Mouse (Mus musculus) ES-E14 (cell line): ENCODE results near the gene Itpk1. TPM values are rescaled to one million over a fixed set of nuclear protein-coding genes. Genes with fewer than 3 reads are reported as not detected.

Experiments
- DNase-seq: peaks from one replicate; pipeline ENCODE4 v3.0.0-alpha.2; 2013; ENCODE audit warnings: low read depth, low spot score
- H3K27ac ChIP-seq: 2 replicates; pipeline ENCODE4 v1.5.1; 2012; ENCODE audit warnings: low read depth, mild to moderate bottlenecking, low read length, moderate library complexity, mixed read lengths; ENCODE audit not compliant: poor library complexity, insufficient read depth, severe bottlenecking
- H3K36me3 ChIP-seq: 2 replicates; pipeline ENCODE4 v1.6.1; 2012; ENCODE audit warnings: mild to moderate bottlenecking, low read length, moderate library complexity, mixed read lengths; ENCODE audit not compliant: control insufficient read depth, poor library complexity, insufficient read depth, severe bottlenecking
- H3K4me1 ChIP-seq, 2 experiments: fragments of 150-350 bp in 1 of 2; sonication (generic) in 1 of 2; 2 replicates each; pipeline ENCODE4 v1.6.1; 2012; ENCODE audit warnings: low read length in 2 of 2, mild to moderate bottlenecking in 1 of 2, mixed read lengths in 1 of 2; ENCODE audit not compliant: control insufficient read depth in 2 of 2, insufficient read depth in 2 of 2, poor library complexity in 1 of 2
- H3K4me3 ChIP-seq, 2 experiments: fragments of 150-350 bp in 1 of 2; sonication (generic) in 1 of 2; 2 replicates each; pipeline ENCODE4 v1.5.1; 2012; ENCODE audit warnings: low read length in 2 of 2, low read depth in 1 of 2, mild to moderate bottlenecking in 1 of 2, mixed read lengths in 1 of 2; ENCODE audit not compliant: insufficient read depth in 1 of 2, poor library complexity in 1 of 2, severe bottlenecking in 1 of 2
- H3K9ac ChIP-seq: 2 replicates; pipeline ENCODE4 v1.6.1; 2012; ENCODE audit warnings: low read depth, mild to moderate bottlenecking, low read length, mixed read lengths; ENCODE audit not compliant: poor library complexity, insufficient read depth, severe bottlenecking
- H3K9me3 ChIP-seq: fragments of 150-350 bp; sonication (generic); 2 replicates; pipeline ENCODE4 v1.6.1; 2012; ENCODE audit warnings: low read depth, mild to moderate bottlenecking, low read length; ENCODE audit not compliant: control insufficient read depth, insufficient read depth
- CHD2 ChIP-seq: IDR thresholded peaks from 2 replicates; pipeline ENCODE4 v1.6.1; 2014; ENCODE audit warnings: mild to moderate bottlenecking, low read depth, low read length, inconsistent platforms
- HCFC1 ChIP-seq: IDR thresholded peaks from 2 replicates; pipeline ENCODE4 v1.6.1; 2012; ENCODE audit warnings: low read length, inconsistent platforms, borderline replicate concordance; ENCODE audit not compliant: insufficient read depth
- MAFK ChIP-seq: IDR thresholded peaks from 2 replicates; pipeline ENCODE4 v1.6.1; 2014; ENCODE audit warnings: mild to moderate bottlenecking, low read depth, low read length, inconsistent platforms; ENCODE audit not compliant: insufficient read depth
- ZC3H11A ChIP-seq: IDR thresholded peaks from 2 replicates; pipeline ENCODE4 v1.6.1; 2012; ENCODE audit warnings: low read depth, mild to moderate bottlenecking, inconsistent platforms, low read length, borderline replicate concordance
- ZNF384 ChIP-seq: IDR thresholded peaks from 2 replicates; pipeline ENCODE4 v1.6.1; 2012; ENCODE audit warnings: low read depth, low read length, inconsistent platforms
- in situ Hi-C, 2 experiments: fragments of 600-800 bp; cut with MboI; formaldehyde crosslinking; loops; one replicate each; pipeline ENCODE4 v1.15.1; 2025; ENCODE audit warnings: low sequenced_read_pairs in 2 of 2, inconsistent platforms in 1 of 2; ENCODE audit not compliant: unreplicated experiment in 2 of 2
- total RNA-seq: library from RNA; depleted of rRNA; stranded (reverse); fragments of 300-350 nt; gene quantifications from 2 replicates; pipeline ENCODE4 v1.2.3, GENCODE M21; 2012

Itpk1 gene
- total RNA-seq, 1 experiment, result 33.1 TPM

DNA sequence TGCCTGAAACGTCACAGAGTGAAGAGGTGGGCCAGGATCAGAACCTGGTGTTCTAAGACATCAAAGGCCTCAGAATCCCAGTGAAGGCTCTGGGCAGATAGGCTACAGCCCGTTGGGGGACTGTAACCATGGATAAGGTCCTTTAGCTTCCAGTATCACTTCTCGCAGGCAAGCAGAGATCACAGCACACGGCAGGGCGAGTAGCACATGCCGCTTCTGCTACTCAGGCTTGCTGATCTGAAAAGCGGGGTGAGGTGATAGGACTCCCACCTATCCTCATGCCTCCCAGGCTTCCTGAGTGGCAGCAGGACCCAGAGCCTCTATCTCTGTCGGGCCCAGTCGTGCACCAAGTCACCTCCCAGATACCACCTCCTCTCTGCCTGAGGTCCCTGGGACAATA is 133.1 kb downstream of the Itpk1 start:
- no peak overlapping the region for H3K27ac ChIP-seq
- H3K36me3 ChIP-seq, result peaks cover 59% of the 10 kb centered on the region
- H3K9ac ChIP-seq, result no peak overlapping the region
- H3K9me3 ChIP-seq, result no peaks in the 10 kb centered on the region
- no peak overlapping the region for H3K4me3 ChIP-seq
- peaks cover 0 to 3% of the 10 kb centered on the region in 2 experiments; a peak in 1 of 4 replicates for H3K4me1 ChIP-seq
- TF ChIP-seq ZNF384 (no peak), CHD2 (no peak), HCFC1 (no peak), MAFK (no peak), ZC3H11A (no peak)
- in situ Hi-C loops, result no loop called here
- no peak for DNase-seq

DNA sequence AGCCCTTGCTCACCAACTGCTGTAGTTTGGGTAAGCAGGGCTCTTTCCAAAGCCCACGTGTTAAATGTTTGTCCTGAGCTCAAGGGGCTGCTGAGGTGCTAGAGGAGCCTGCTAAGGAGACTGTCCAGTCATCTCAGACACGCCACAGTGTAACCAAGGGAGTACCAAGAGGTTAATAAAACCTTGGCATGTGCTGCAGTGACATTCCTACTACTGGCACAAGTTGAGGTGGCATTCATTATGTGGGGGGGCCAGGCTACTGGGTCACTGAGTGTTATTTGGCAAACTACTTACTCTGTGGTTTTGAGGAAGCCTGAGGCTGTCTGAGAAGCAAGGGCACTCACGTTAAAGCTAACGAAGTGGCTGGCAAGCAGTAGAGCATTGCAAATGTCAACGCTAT is 134.0 kb downstream of the Itpk1 start:
- Histone ChIP-seq H3K9me3 (no peaks in the 10 kb centered on the region), H3K36me3 (peaks cover 59% of the 10 kb centered on the region), H3K27ac (no peak overlapping the region), H3K9ac (no peak overlapping the region), H3K4me1 (peaks cover 0 to 3% of the 10 kb centered on the region in 2 experiments; a peak in 1 of 4 replicates), H3K4me3 (no peak overlapping the region)
- TF ChIP-seq ZNF384 (no peak), ZC3H11A (no peak), MAFK (no peak), CHD2 (no peak), HCFC1 (no peak)
- DNase-seq, result no peak
- in situ Hi-C loops, result no loop called here

DNA sequence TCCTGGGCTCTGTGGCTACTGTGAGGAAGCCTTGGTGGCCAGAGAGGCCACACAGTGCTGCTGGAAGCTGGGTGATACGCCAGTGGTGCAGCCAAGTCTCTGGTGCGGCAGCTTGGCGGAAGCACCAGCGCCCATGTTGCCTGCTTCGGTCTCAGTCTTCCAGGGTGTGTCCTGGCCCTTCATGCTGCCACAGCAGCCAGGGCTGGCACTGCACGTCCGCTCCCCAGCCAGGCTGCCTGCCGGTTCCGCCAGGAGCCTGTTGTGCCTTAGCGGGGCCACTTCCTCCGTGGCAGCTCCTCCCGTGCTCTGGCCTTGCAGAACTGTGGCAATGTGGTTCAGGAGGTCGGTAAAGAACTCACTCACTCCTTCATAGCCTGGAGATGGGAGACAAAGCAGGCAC is 134.6 kb downstream of the Itpk1 start:
- Histone ChIP-seq H3K4me3 (no peak overlapping the region), H3K27ac (no peak overlapping the region), H3K9ac (no peak overlapping the region; the same call in 1 of the 2 replicates), H3K9me3 (no peaks in the 10 kb centered on the region), H3K4me1 (peaks cover 0 to 3% of the 10 kb centered on the region in 2 experiments; a peak in 1 of 4 replicates), H3K36me3 (peaks cover 56% of the 10 kb centered on the region)
- no peak for DNase-seq
- in situ Hi-C loops, result no loop called here
- TF ChIP-seq MAFK (no peak), ZNF384 (no peak), HCFC1 (no peak), CHD2 (no peak), ZC3H11A (no peak)

DNA sequence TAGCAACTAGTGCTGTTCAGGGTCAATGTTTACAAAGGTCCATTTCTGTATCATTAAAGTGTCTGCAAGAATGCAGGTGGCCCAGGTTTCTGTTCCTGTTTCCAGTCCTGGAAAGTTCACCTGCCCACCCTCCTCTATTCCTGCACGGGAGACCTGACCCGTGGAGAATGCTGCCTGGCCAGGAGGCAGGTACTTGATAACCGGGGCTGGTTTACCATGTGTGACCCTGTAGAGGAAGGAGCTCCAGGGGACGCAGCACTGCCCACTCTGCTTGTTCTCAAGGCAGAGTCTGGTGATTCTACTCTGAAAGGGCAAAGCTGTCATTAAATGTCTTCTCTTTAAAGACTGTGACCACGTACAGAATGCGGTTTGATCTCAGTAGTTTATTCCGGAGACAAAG is 136.5 kb downstream of the Itpk1 start:
- H3K4me3 ChIP-seq, result no peak overlapping the region
- peaks cover 39% of the 10 kb centered on the region for H3K36me3 ChIP-seq
- in situ Hi-C loops, result no loop called here
- DNase-seq, result no peak
- H3K9ac ChIP-seq, result no peak overlapping the region
- no peaks in the 10 kb centered on the region for H3K9me3 ChIP-seq
- H3K27ac ChIP-seq, result no peak overlapping the region
- TF ChIP-seq MAFK (no peak), CHD2 (no peak), HCFC1 (no peak), ZC3H11A (no peak), ZNF384 (no peak)
- H3K4me1 ChIP-seq, result peaks cover 0 to 3% of the 10 kb centered on the region in 2 experiments; a peak in 1 of 4 replicates

DNA sequence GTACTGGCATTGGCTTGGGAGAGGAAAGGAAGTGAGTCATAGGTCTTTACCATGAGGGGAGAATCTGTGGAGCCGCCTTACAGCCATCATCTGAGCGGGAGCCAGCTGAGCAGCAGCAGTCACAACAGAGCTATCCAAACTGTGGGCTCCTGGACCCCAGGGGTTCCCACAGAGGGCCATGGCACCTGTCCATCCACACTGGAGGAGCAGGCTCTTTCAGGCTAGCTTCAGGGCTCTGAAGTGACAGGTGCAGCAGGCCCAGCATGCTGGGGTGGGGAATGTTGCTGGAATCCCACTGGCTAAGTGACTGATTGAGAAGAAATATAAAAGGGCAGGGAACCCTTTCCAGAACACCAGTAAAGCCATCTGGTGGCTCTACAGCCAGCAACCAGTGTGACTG is 137.8 kb downstream of the Itpk1 start:
- Histone ChIP-seq H3K4me1 (peaks cover 0 to 5% of the 10 kb centered on the region in 2 experiments; a peak in 1 of 4 replicates), H3K9me3 (no peaks in the 10 kb centered on the region), H3K27ac (no peak overlapping the region), H3K36me3 (peaks cover 30% of the 10 kb centered on the region), H3K9ac (no peak overlapping the region), H3K4me3 (no peak overlapping the region)
- in situ Hi-C loops, result no loop called here
- TF ChIP-seq MAFK (no peak), HCFC1 (no peak), ZNF384 (no peak)
- DNase-seq, result no peak
